Mouse (Mus musculus) MEL (cell line): ENCODE measurements around the gene Pnpla2.

ENCODE experiments used
- CHD1 ChIP-seq: IDR thresholded peaks from 2 replicates; pipeline ENCODE4 v1.6.1; 2012; ENCODE audit warnings: low read depth, mild to moderate bottlenecking, inconsistent platforms, low read length, improper control_type of control experiment
- CTCF ChIP-seq, 3 experiments: IDR thresholded peaks in 2 of 3; conservative IDR thresholded peaks in 1 of 3; 2 replicates each; pipeline ENCODE4 v1.5.1; 2011 to 2012; ENCODE audit warnings: low read length in 3 of 3, low read depth in 2 of 3, mild to moderate bottlenecking in 2 of 3, improper control_type of control experiment in 1 of 3, inconsistent platforms in 1 of 3, mixed read lengths in 1 of 3, moderate library complexity in 1 of 3; ENCODE audit not compliant: control insufficient read depth in 1 of 3, insufficient read depth in 1 of 3, poor library complexity in 1 of 3, severe bottlenecking in 1 of 3
- EP300 ChIP-seq, 2 experiments: IDR thresholded peaks; 2 replicates each; pipeline ENCODE4 v1.6.1; 2011; ENCODE audit warnings: improper control_type of control experiment in 2 of 2, low read length in 2 of 2, low read depth in 1 of 2, mild to moderate bottlenecking in 1 of 2
- GABPA ChIP-seq: IDR thresholded peaks from 2 replicates; pipeline ENCODE4 v1.6.1; 2012; ENCODE audit warnings: low read depth, mild to moderate bottlenecking, inconsistent platforms, low read length, improper control_type of control experiment, moderate library complexity
- MXI1 ChIP-seq: IDR thresholded peaks from 2 replicates; pipeline ENCODE4 v1.6.1; 2011; ENCODE audit warnings: mild to moderate bottlenecking, low read depth, low read length, improper control_type of control experiment
- POLR2A ChIP-seq, 2 experiments: IDR thresholded peaks; 2 replicates each; pipeline ENCODE4 v1.6.1; 2011 to 2012; ENCODE audit warnings: low read length in 2 of 2, mild to moderate bottlenecking in 2 of 2, control low read depth in 1 of 2, improper control_type of control experiment in 1 of 2, low read depth in 1 of 2, moderate library complexity in 1 of 2; ENCODE audit not compliant: control insufficient read depth in 1 of 2, insufficient read depth in 1 of 2, poor library complexity in 1 of 2
- POLR2AphosphoS2 ChIP-seq: IDR thresholded peaks from 2 replicates; pipeline ENCODE4 v1.6.1; 2011; ENCODE audit warnings: low read length, improper control_type of control experiment
- RAD21 ChIP-seq: IDR thresholded peaks from 2 replicates; pipeline ENCODE4 v1.6.1; 2011; ENCODE audit warnings: mild to moderate bottlenecking, low read depth, low read length, improper control_type of control experiment
- SMC3 ChIP-seq: IDR thresholded peaks from 2 replicates; pipeline ENCODE4 v1.6.1; 2011; ENCODE audit warnings: low read depth, low read length, improper control_type of control experiment
- TBP ChIP-seq: IDR thresholded peaks from 2 replicates; pipeline ENCODE4 v1.8.0; 2011; ENCODE audit warnings: low read depth, low read length, improper control_type of control experiment
- UBTF ChIP-seq: IDR thresholded peaks from 2 replicates; pipeline ENCODE4 v1.6.1; 2012; ENCODE audit warnings: low read depth, mild to moderate bottlenecking, inconsistent platforms, low read length, improper control_type of control experiment, moderate library complexity, borderline replicate concordance; ENCODE audit not compliant: insufficient read depth

DNA sequence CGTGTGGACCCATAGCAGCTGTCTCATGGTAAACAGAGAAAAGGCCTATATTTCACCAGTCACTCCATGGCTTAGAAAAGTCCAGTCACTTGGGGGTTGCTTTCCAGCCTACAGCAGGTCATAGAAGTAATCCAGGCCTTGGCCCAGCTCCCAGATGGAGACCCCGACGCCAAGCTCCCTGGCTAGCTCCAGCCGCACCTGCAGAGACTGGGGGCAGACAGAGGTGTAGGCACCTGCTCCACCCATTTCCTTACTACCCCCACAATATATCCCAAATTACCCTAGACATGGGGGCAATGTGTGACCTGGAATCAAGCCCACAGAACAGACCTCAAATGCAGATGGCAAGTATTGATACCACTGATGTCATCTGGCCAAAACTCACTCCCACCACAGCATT is 40.9 kb downstream of the Pnpla2 start:
- no peak for TF ChIP-seq CHD1
- no peak for TF ChIP-seq POLR2AphosphoS2
- TF ChIP-seq MXI1, result no peak
- TF ChIP-seq EP300 (IDR thresholded peaks at IDR 0.05; ENCODE audit: low read depth in 1 of 2, low read length in 2 of 2), result no peak
- TF ChIP-seq TBP, result no peak
- no peak for TF ChIP-seq CTCF (IDR thresholded peaks at IDR 0.05 in 2 of 3, conservative IDR thresholded peaks at IDR 0.05 in 1 of 3; ENCODE audit: control insufficient read depth in 1 of 3, insufficient read depth in 1 of 3, low read depth in 2 of 3, low read length in 3 of 3, poor library complexity in 1 of 3, severe bottlenecking in 1 of 3)
- TF ChIP-seq RAD21, result no peak
- TF ChIP-seq POLR2A (IDR thresholded peaks at IDR 0.05; ENCODE audit: control insufficient read depth in 1 of 2, insufficient read depth in 1 of 2, low read depth in 1 of 2, low read length in 2 of 2, poor library complexity in 1 of 2), result no peak
- no peak for TF ChIP-seq GABPA
- no peak for TF ChIP-seq SMC3
- no peak for TF ChIP-seq UBTF
